Mouse (Mus musculus) C2C12 (cell line): Measurements from ENCODE around the gene Cfap97d1. TPM values are rescaled to one million over a fixed set of nuclear protein-coding genes. Genes with fewer than 3 reads are reported as not detected.
"Not testable (repeated sequence)": the region's sequence is repeated elsewhere in the genome, so short reads cannot be mapped to it uniquely, and the experiment has no call there.

Source experiments
- H3K27me3 ChIP-seq: one replicate; pipeline ENCODE4 v1.6.1; 2011; ENCODE audit not compliant: control insufficient read depth, insufficient read depth, insufficient read length
- H3K36me3 ChIP-seq: one replicate; pipeline ENCODE4 v1.6.1; 2011; ENCODE audit not compliant: control insufficient read depth, insufficient read depth
- H3K4me3 ChIP-seq: one replicate; pipeline ENCODE4 v1.5.1; 2011; ENCODE audit warnings: mild to moderate bottlenecking, control low read depth; ENCODE audit not compliant: poor library complexity, insufficient read depth, severe bottlenecking
- H3K79me2 ChIP-seq: one replicate; pipeline ENCODE4 v1.6.1; 2011; ENCODE audit not compliant: control insufficient read depth, insufficient read depth
- H3K79me3 ChIP-seq: one replicate; pipeline ENCODE4 v1.6.1; 2011; ENCODE audit warnings: low read depth, control low read depth
- H3ac ChIP-seq: one replicate; pipeline ENCODE3; 2011; ENCODE audit warnings: low read depth; ENCODE audit not compliant: control insufficient read depth, insufficient read length
- CEBPB ChIP-seq: IDR thresholded peaks from one replicate; pipeline ENCODE4 v1.6.1; 2011; ENCODE audit warnings: low read depth, mild to moderate bottlenecking, control low read depth, moderate library complexity
- CTCF ChIP-seq: IDR thresholded peaks from one replicate; pipeline ENCODE4 v1.5.1; 2011; ENCODE audit not compliant: control insufficient read depth, insufficient read depth, insufficient read length
- FOSL1 ChIP-seq: IDR thresholded peaks from one replicate; pipeline ENCODE4 v1.8.0; 2011; ENCODE audit warnings: mild to moderate bottlenecking, low read length; ENCODE audit not compliant: poor library complexity, insufficient read depth, severe bottlenecking
- MAX ChIP-seq: IDR thresholded peaks from one replicate; pipeline ENCODE4 v1.6.1; 2011; ENCODE audit warnings: mild to moderate bottlenecking, control low read depth
- MYOD1 ChIP-seq: IDR thresholded peaks from one replicate; pipeline ENCODE4 v1.6.1; 2011; ENCODE audit warnings: low read depth; ENCODE audit not compliant: control insufficient read depth, insufficient read length
- MYOG ChIP-seq: IDR thresholded peaks from one replicate; pipeline ENCODE4 v1.6.1; 2011; ENCODE audit not compliant: control insufficient read depth, insufficient read length; ENCODE audit errors: extremely low read depth
- USF1 ChIP-seq: IDR thresholded peaks from one replicate; pipeline ENCODE4 v1.6.1; 2011; ENCODE audit warnings: low read depth, mild to moderate bottlenecking, control low read depth, moderate library complexity
- polyA plus RNA-seq: library from polyadenylated mRNA; unstranded; fragments of >200 nt; fragmentation: generic; extraction: Trizol; gene quantifications from one replicate; pipeline ENCODE4 v1.2.1, GENCODE M21; 2012; ENCODE audit warnings: missing spikeins

The Cfap97d1 gene
- polyA plus RNA-seq, 1 experiment, result not detected

- H3K4me3 ChIP-seq, result no peak overlapping the region
- H3K79me3 ChIP-seq, result peaks cover 14% of the 10 kb centered on the region
- TF ChIP-seq MYOG, result no peak
- no peak for TF ChIP-seq MAX
- no peak for TF ChIP-seq FOSL1
- no peak for TF ChIP-seq CEBPB
Observed at GRCm38 (mm10) chr11:101982981-101983411, 1.1 kb upstream of the Cfap97d1 start.

GRCm38 (mm10) chr11:101983431-101983921 is 603 bp upstream of the Cfap97d1 start:
- peaks cover 14% of the 10 kb centered on the region for H3K79me3 ChIP-seq
- H3K4me3 ChIP-seq, result peak overlapping the region; percentile 48
- no peak overlapping the region for H3ac ChIP-seq
- H3K27me3 ChIP-seq, result peaks cover 9% of the 10 kb centered on the region
- H3K36me3 ChIP-seq, result peaks cover 29% of the 10 kb centered on the region
- H3K79me2 ChIP-seq, result peaks cover 24% of the 10 kb centered on the region
- TF ChIP-seq CEBPB (no peak), MYOG (no peak), MAX (no peak), CTCF (no peak), USF1 (no peak)

More at GRCm38 (mm10) chr11:101982981-101983411, 1.1 kb upstream of the Cfap97d1 start:
- Histone ChIP-seq H3K27me3 (peaks cover 9% of the 10 kb centered on the region), H3ac (no peak overlapping the region), H3K36me3 (peaks cover 30% of the 10 kb centered on the region), H3K79me2 (peaks cover 24% of the 10 kb centered on the region)

DNA sequence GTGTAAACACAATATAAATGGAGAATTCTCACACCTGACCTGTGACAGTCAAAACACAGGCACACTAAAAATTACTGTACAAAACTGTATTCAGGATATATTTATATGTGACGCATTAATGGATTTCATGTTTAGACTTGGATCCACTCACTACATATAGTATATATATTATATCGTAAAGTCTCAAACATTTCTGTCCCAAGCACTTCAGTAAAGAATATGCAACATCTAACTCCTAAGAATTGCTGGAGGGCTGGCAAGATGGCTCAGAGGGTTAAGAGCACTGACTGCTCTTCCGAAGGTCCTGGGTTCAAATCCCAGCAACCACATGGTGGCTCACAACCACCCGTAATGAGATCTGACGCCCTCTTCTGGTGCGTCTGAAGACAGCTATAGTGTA is 1.4 kb downstream of the Cfap97d1 start:
- Histone ChIP-seq H3K79me2 (peaks cover 24% of the 10 kb centered on the region), H3K79me3 (peaks cover 14% of the 10 kb centered on the region), H3K36me3 (peaks cover 11% of the 10 kb centered on the region), H3K27me3 (peaks cover 18% of the 10 kb centered on the region)
- not testable (repeated sequence) for H3K4me3 ChIP-seq, H3ac ChIP-seq

DNA sequence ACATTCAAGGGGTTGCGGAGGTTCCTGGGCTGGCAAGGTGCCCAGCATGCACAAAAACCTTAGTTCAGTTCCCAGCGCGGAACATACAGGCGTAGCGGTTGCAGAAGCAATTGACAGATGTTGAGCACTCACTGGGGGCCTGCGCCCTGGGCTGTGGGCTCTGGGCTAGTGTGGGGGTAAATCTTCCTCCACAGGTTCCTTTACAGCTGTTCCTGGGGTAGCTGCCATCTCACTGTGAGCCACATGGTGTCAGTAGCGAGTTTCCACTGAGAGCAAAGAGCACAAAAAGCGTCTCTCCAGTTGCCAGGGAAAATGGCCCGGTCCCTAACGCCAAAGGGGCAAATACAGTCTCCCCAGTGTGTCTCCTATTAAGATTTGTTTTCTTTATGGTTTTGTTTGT is 1.9 kb downstream of the Cfap97d1 start:
- Histone ChIP-seq H3K79me3 (peaks cover 14% of the 10 kb centered on the region), H3ac (no peak overlapping the region), H3K79me2 (peaks cover 24% of the 10 kb centered on the region), H3K4me3 (no peak overlapping the region), H3K27me3 (peaks cover 23% of the 10 kb centered on the region), H3K36me3 (peaks cover 7% of the 10 kb centered on the region)
- TF ChIP-seq MYOG, result no peak
- TF ChIP-seq CEBPB, result no peak
- TF ChIP-seq MAX, result peak; percentile 57
- peak; percentile 75 for TF ChIP-seq CTCF
- no peak for TF ChIP-seq USF1
- no peak for TF ChIP-seq FOSL1
- TF ChIP-seq MYOD1, result peak; percentile 47

DNA sequence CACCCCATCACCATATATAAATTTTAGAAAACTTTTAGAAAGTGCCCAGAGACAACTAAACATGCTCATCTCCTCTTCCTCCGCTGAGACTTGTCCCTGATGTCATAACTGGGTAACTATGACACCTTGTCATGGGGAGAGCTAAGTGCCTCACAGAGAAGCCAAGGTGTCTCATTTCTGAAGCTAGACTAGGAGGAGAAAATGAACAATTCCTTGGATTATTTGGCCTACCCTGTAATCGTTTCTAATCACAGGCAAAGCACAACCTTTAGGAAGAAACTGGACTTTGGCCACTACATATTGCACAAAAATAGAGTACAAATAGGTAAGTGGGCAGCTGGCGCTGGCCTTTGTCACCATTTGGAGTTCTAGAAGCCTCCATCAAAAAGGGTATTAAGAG is 2.8 kb downstream of the Cfap97d1 start, which contains the start of gene Dusp3:
TSS of gene Dusp3 (minus strand) at position 101 of the 400 bp plus-strand sequence.
- H3K4me3 ChIP-seq, result no peak within 1 kb of the TSS
- no peak for TF ChIP-seq FOSL1
- TF ChIP-seq MYOD1, result no peak
- TF ChIP-seq CTCF, result no peak
- TF ChIP-seq USF1, result no peak
- TF ChIP-seq CEBPB, result no peak
- TF ChIP-seq MYOG, result no peak
- TF ChIP-seq MAX, result no peak
- peaks cover 27% of the 10 kb centered on the region for H3K27me3 ChIP-seq
- peaks cover 19% of the 10 kb centered on the region for H3K79me2 ChIP-seq
- H3K79me3 ChIP-seq, result peaks cover 14% of the 10 kb centered on the region
- H3K36me3 ChIP-seq, result no peaks in the 10 kb centered on the region
- H3ac ChIP-seq, result no peak within 1 kb of the TSS

- Histone ChIP-seq H3K27me3 (peaks cover 41% of the 10 kb centered on the region), H3K79me3 (no peaks in the 10 kb centered on the region), H3K79me2 (no peaks in the 10 kb centered on the region), H3ac (no peak overlapping the region), H3K36me3 (no peaks in the 10 kb centered on the region), H3K4me3 (no peak overlapping the region)
- TF ChIP-seq USF1, result no peak
- no peak for TF ChIP-seq MAX
- TF ChIP-seq MYOD1, result no peak
- TF ChIP-seq FOSL1, result no peak
- no peak for TF ChIP-seq MYOG
- TF ChIP-seq CEBPB, result no peak
- no peak for TF ChIP-seq CTCF
Observed at GRCm38 (mm10) chr11:101990244-101990643, 6.2 kb downstream of the Cfap97d1 start.
